Mouse (Mus musculus) gastrocnemius, postnatal 14 days (tissue): ENCODE measurements around the gene Smug1. TPM values are rescaled to one million over a fixed set of nuclear protein-coding genes. Genes with fewer than 3 reads are reported as not detected.
A peak's percentile ranks its signal among the peaks of the same experiment; 100 is the strongest.

ENCODE experiments used
- DNase-seq: peaks from one replicate; pipeline ENCODE4 v3.0.0; 2021; ENCODE audit warnings: mixed read lengths
- intact Hi-C: fragments of 180-260 bp; cut with DNase I; formaldehyde crosslinking; loops from one replicate; pipeline ENCODE4 v1.15.1; 2025; ENCODE audit warnings: low total_unique reads
- total RNA-seq, 2 experiments: library from RNA; stranded (reverse); gene quantifications; 2 replicates each; pipeline ENCODE4 v1.2.3; 2021

Smug1 gene
- total RNA-seq, 2 experiments from 2014 or later: 10.6 to 11.6 TPM

GRCm38 (mm10) chr15:103152890-103153610, 13.8 kb downstream of the Smug1 start:
- intact Hi-C loops: no loop called here

GRCm38 (mm10) chr15:103152371-103152770, 14.5 kb downstream of the Smug1 start:
- no peak for DNase-seq

More at GRCm38 (mm10) chr15:103152890-103153610, 13.8 kb downstream of the Smug1 start:
- no peak for DNase-seq

GRCm38 (mm10) chr15:103147779-103148178, 19.1 kb downstream of the Smug1 start:
- no peak for DNase-seq
- intact Hi-C loops: no loop called here

More at GRCm38 (mm10) chr15:103152371-103152770, 14.5 kb downstream of the Smug1 start:
- intact Hi-C loops: no loop called here

- intact Hi-C loops: no loop called here
Observed at GRCm38 (mm10) chr15:103147422-103147690, 19.5 kb downstream of the Smug1 start.

GRCm38 (mm10) chr15:103146627-103147421, 20.1 kb downstream of the Smug1 start:
- DNase-seq: peak; percentile 57
- intact Hi-C loops: no loop called here

More at GRCm38 (mm10) chr15:103147422-103147690, 19.5 kb downstream of the Smug1 start:
- no peak for DNase-seq

- intact Hi-C loops: no loop called here
- DNase-seq: no peak
Observed at GRCm38 (mm10) chr15:103145635-103146299, 21.1 kb downstream of the Smug1 start.

- intact Hi-C loops: no loop called here
- no peak for DNase-seq
Observed at GRCm38 (mm10) chr15:103144176-103144575, 22.7 kb downstream of the Smug1 start.

- no peak for DNase-seq
- intact Hi-C loops: no loop called here
Observed at GRCm38 (mm10) chr15:103135431-103135947, 31.4 kb downstream of the Smug1 start.

- no peak for DNase-seq
Observed at GRCm38 (mm10) chr15:103134277-103135086, 32.4 kb downstream of the Smug1 start.

GRCm38 (mm10) chr15:103133761-103134160, 33.1 kb downstream of the Smug1 start:
- intact Hi-C loops: loop anchor here (5.0 kb wide), 1 partner anchor 34 kb away; the partner anchor contains the start of gene Smug1
- no peak for DNase-seq

More at GRCm38 (mm10) chr15:103134277-103135086, 32.4 kb downstream of the Smug1 start:
- intact Hi-C loops: loop anchor here (5.0 kb wide), 1 partner anchor 33 kb away; the partner anchor contains the start of gene Smug1

GRCm38 (mm10) chr15:103130729-103131128, 36.2 kb downstream of the Smug1 start:
- DNase-seq: no peak
- intact Hi-C loops: loop anchor here (5.0 kb wide), 1 partner anchor 37 kb away; the partner anchor contains the start of gene Smug1

- no peak for DNase-seq
- intact Hi-C loops: no loop called here
Observed at GRCm38 (mm10) chr15:103129289-103129688, 37.6 kb downstream of the Smug1 start.

GRCm38 (mm10) chr15:103128056-103128833, 38.6 kb downstream of the Smug1 start:
- intact Hi-C loops: no loop called here
- DNase-seq: no peak

- intact Hi-C loops: no loop called here
- DNase-seq: peak; percentile 21
Observed at GRCm38 (mm10) chr15:103125982-103126381, 40.9 kb downstream of the Smug1 start.

GRCm38 (mm10) chr15:103124254-103124653, 42.6 kb downstream of the Smug1 start:
- intact Hi-C loops: loop anchor here (5.0 kb wide), 2 partner anchors 107 to 137 kb away; partner anchors contain the start of gene Hoxc4
- no peak for DNase-seq

- DNase-seq: no peak
- intact Hi-C loops: loop anchor here (5.0 kb wide), 2 partner anchors 106 to 136 kb away; partner anchors contain the start of gene Hoxc4
Observed at GRCm38 (mm10) chr15:103123343-103123742, 43.5 kb downstream of the Smug1 start.

GRCm38 (mm10) chr15:103122372-103122771, 44.5 kb downstream of the Smug1 start:
- DNase-seq: peak; percentile 16
- intact Hi-C loops: loop anchor here (5.0 kb wide), 2 partner anchors 105 to 135 kb away; partner anchors contain the start of gene Hoxc4

- intact Hi-C loops: loop anchor here (5.0 kb wide), 2 partner anchors 104 to 134 kb away; partner anchors contain the start of gene Hoxc4
- peak; percentile 77 for DNase-seq
Observed at GRCm38 (mm10) chr15:103121416-103121815, 45.5 kb downstream of the Smug1 start.
